ENCODE assay signal across 7 mouse cellular contexts in genomic region chr2:127136979-127137378, GRCm38 (mm10). TPM values are rescaled to one million over a fixed set of nuclear protein-coding genes. Genes with fewer than 3 reads are reported as not detected.
DNase-seq lines count a peak whose midpoint lies in the region; ATAC-seq and TF ChIP-seq lines count a peak whose summit lies in the region.

No protein-coding gene starts in this region.

- no peaks in the 10 kb centered on the region for H3K9me3 ChIP-seq in embryonic facial prominence, embryonic 14.5 days (ENCODE audit: control insufficient read depth, low read length)
- no peaks in the 10 kb centered on the region for H3K9me3 ChIP-seq in limb, embryonic 11.5 days (ENCODE audit: control insufficient read depth, low read length)
- H3K9me3 ChIP-seq in midbrain, postnatal 0 days (ENCODE audit: low read length): no peaks in the 10 kb centered on the region

- ATAC-seq in embryonic facial prominence, embryonic 14.5 days (ENCODE audit: low read depth): peak; percentile 62
- peak; percentile 35 for ATAC-seq in limb, embryonic 11.5 days (ENCODE audit: insufficient number of reproducible peaks, low FRiP score, low TSS enrichment, low read depth)
- no peak for ATAC-seq in midbrain, postnatal 0 days (ENCODE audit: low FRiP score)

- H3K4me1 ChIP-seq in embryonic facial prominence, embryonic 14.5 days (ENCODE audit: control insufficient read depth, insufficient read depth, low read length): peaks cover 20% of the 10 kb centered on the region; the same call in 1 of the 2 replicates
- peaks cover 9% of the 10 kb centered on the region for H3K4me1 ChIP-seq in limb, embryonic 11.5 days (ENCODE audit: control insufficient read depth, insufficient read depth, low read length)
- no peaks in the 10 kb centered on the region for H3K4me1 ChIP-seq in midbrain, postnatal 0 days (ENCODE audit: insufficient read depth, low read length)

- no peak overlapping the region for H3K4me3 ChIP-seq in embryonic facial prominence, embryonic 14.5 days (ENCODE audit: low read depth, low read length)
- H3K4me3 ChIP-seq in limb, embryonic 11.5 days (ENCODE audit: low read depth, low read length): no peak overlapping the region
- H3K4me3 ChIP-seq in midbrain, postnatal 0 days (ENCODE audit: low read depth, low read length): no peak overlapping the region

- intact Hi-C loops in heart, postnatal 25 days (cut with DNase I): no loop called here

- H3K27me3 ChIP-seq in embryonic facial prominence, embryonic 14.5 days (replicated peaks; ENCODE audit: control insufficient read depth, insufficient read depth, low read length): no peaks in the 10 kb centered on the region
- H3K27me3 ChIP-seq in limb, embryonic 11.5 days (ENCODE audit: control insufficient read depth, insufficient read depth, low read length): no peaks in the 10 kb centered on the region
- no peaks in the 10 kb centered on the region for H3K27me3 ChIP-seq in midbrain, postnatal 0 days (ENCODE audit: insufficient read depth, low read length)

- no peak overlapping the region; the same call in 1 of the 2 replicates for H3K4me2 ChIP-seq in embryonic facial prominence, embryonic 14.5 days (ENCODE audit: low read depth, low read length)
- H3K4me2 ChIP-seq in limb, embryonic 11.5 days (ENCODE audit: low read depth, severe bottlenecking): no peak overlapping the region
- no peak overlapping the region for H3K4me2 ChIP-seq in midbrain, postnatal 0 days (ENCODE audit: low read depth, low read length, poor library complexity, severe bottlenecking)

- H3K36me3 ChIP-seq in embryonic facial prominence, embryonic 14.5 days (ENCODE audit: control insufficient read depth, insufficient read depth, low read length): peaks cover 20% of the 10 kb centered on the region
- H3K36me3 ChIP-seq in limb, embryonic 11.5 days (ENCODE audit: control insufficient read depth, insufficient read depth, low read length): peaks cover 6% of the 10 kb centered on the region; the same call in 1 of the 2 replicates
- no peaks in the 10 kb centered on the region for H3K36me3 ChIP-seq in midbrain, postnatal 0 days (ENCODE audit: insufficient read depth, low read length)

- WGBS in embryonic facial prominence, embryonic 14.5 days: 6% methylated on average over 5 of the region's 5 CpGs
- 22% methylated on average over 5 of the region's 5 CpGs for WGBS in limb, embryonic 11.5 days
- WGBS in midbrain, postnatal 0 days: 7% methylated on average over 5 of the region's 5 CpGs

- no peak for TF ChIP-seq CTCF in midbrain, postnatal 0 days (IDR thresholded peaks at IDR 0.05)

- H3K27ac ChIP-seq in embryonic facial prominence, embryonic 14.5 days (replicated peaks; ENCODE audit: low read depth, low read length): peak overlapping the region; percentile 59
- H3K27ac ChIP-seq in limb, embryonic 11.5 days (replicated peaks; ENCODE audit: low read depth, low read length): 0 out of 2 replicates have a peak overlapping the region, but pooled peaks have one; percentile 5
- H3K27ac ChIP-seq in midbrain, postnatal 0 days (ENCODE audit: low read depth, low read length): no peak overlapping the region

- no peak overlapping the region for H3K9ac ChIP-seq in embryonic facial prominence, embryonic 14.5 days (ENCODE audit: low read depth, low read length)
- H3K9ac ChIP-seq in limb, embryonic 11.5 days (ENCODE audit: low read length): no peak overlapping the region
- H3K9ac ChIP-seq in midbrain, postnatal 0 days (replicated peaks; ENCODE audit: low read length, poor library complexity, severe bottlenecking): no peak overlapping the region

- DNase-seq in 3T3-L1 (ENCODE audit: low read depth, low spot score) (peak; percentile 89), 416B (ENCODE audit: low read depth) (peak; percentile 77)
- peak; percentile 94 for DNase-seq in embryonic facial prominence, embryonic 14.5 days (ENCODE audit: low spot score)
- peak; percentile 15 for DNase-seq in heart, postnatal 25 days (ENCODE audit: low spot score)
- peak; percentile 79 for DNase-seq in limb, embryonic 11.5 days (ENCODE audit: low spot score)
- peak; percentile 42 for DNase-seq in midbrain, postnatal 0 days (ENCODE audit: low spot score)
- DNase-seq in frontal cortex, postnatal 10 days (ENCODE audit: low spot score in 2 of 2): no peak

RNA-seq across cellular contexts. Expression of gene Ncaph, which starts 3.2 kb away (rescaled TPM):
- polyA plus RNA-seq in embryonic facial prominence, embryonic 14.5 days (2014; fragmentation: Nextera tagmentation; extraction: Ambion mirVana): 60.4 and 68.2 TPM in 2 replicates
- 1 to 10 TPM; 1.4 to 2.3 TPM for total RNA-seq in heart, postnatal 25 days (2021)
- 130 and 144 TPM in 2 replicates for polyA plus RNA-seq in limb, embryonic 11.5 days (2014; fragmentation: Nextera tagmentation; extraction: Ambion mirVana)
- total RNA-seq in midbrain, postnatal 0 days (2014; rRNA removed): 4.0 and 6.6 TPM in 2 replicates
- 6.3 and 6.7 TPM in 2 replicates for polyA plus RNA-seq in midbrain, postnatal 0 days (2015; fragmentation: Nextera tagmentation; extraction: Ambion mirVana)

RNA-seq across cellular contexts. Expression of gene Itpripl1, which starts 6.3 kb away (rescaled TPM):
- 16.7 and 19.0 TPM in 2 replicates for polyA plus RNA-seq in embryonic facial prominence, embryonic 14.5 days (2014; fragmentation: Nextera tagmentation; extraction: Ambion mirVana)
- 10 to 100 TPM; 10.1 to 14.1 TPM for total RNA-seq in heart, postnatal 25 days (2021)
- 17.5 and 19.6 TPM in 2 replicates for polyA plus RNA-seq in limb, embryonic 11.5 days (2014; fragmentation: Nextera tagmentation; extraction: Ambion mirVana)
- 9.6 and 11.2 TPM in 2 replicates for total RNA-seq in midbrain, postnatal 0 days (2014; rRNA removed)
- 7.0 and 7.6 TPM in 2 replicates for polyA plus RNA-seq in midbrain, postnatal 0 days (2015; fragmentation: Nextera tagmentation; extraction: Ambion mirVana)

Comparison
In these comparisons a context has a peak if more than half of its experiments do, and no peak if none do; other contexts are left out.
1. DNase-seq: peak in 3T3-L1 (single experiment), 416B (single experiment), embryonic facial prominence, embryonic 14.5 days (single experiment), heart, postnatal 25 days (single experiment), limb, embryonic 11.5 days (single experiment) and midbrain, postnatal 0 days (single experiment); none in frontal cortex, postnatal 10 days (0 of 2).